Mouse (Mus musculus) hindbrain, embryonic 14.5 days (tissue): Measurements from ENCODE around the gene Lman2l. TPM values are rescaled to one million over a fixed set of nuclear protein-coding genes. Genes with fewer than 3 reads are reported as not detected.

Experiments
- ATAC-seq: fragments of 200-750 bp; cut with Nextera tagmentation; 2 replicates; pipeline ENCODE4 v1.8.0; 2017; ENCODE audit warnings: moderate number of reproducible peaks, mild to moderate bottlenecking, moderate TSS enrichment, moderate library complexity; ENCODE audit not compliant: low FRiP score
- DNase-seq: peaks from one replicate; pipeline ENCODE4 v3.0.0-alpha.2; 2015; ENCODE audit warnings: low spot score
- H3K27ac ChIP-seq: fragments of 300-500 bp; sonication (generic); 2 replicates; pipeline ENCODE4 v1.5.1; 2014; ENCODE audit warnings: mild to moderate bottlenecking, moderate library complexity
- H3K27me3 ChIP-seq: fragments of 300-500 bp; sonication (generic); 2 replicates; pipeline ENCODE4 v1.6.1; 2014; ENCODE audit warnings: mild to moderate bottlenecking, low read length, mixed read lengths; ENCODE audit not compliant: control insufficient read depth, insufficient read depth
- H3K36me3 ChIP-seq: fragments of 300-500 bp; sonication (generic); replicated peaks from 2 replicates; pipeline ENCODE4 v1.6.1; 2014; ENCODE audit not compliant: control insufficient read depth, insufficient read depth
- H3K4me1 ChIP-seq: fragments of 300-500 bp; sonication (generic); replicated peaks from 2 replicates; pipeline ENCODE4 v1.6.1; 2014; ENCODE audit warnings: antibody characterized with exemption, low read length, mixed read lengths; ENCODE audit not compliant: control insufficient read depth, insufficient read depth
- H3K4me2 ChIP-seq: fragments of 300-500 bp; sonication (generic); replicated peaks from 2 replicates; pipeline ENCODE4 v1.6.1; 2014; ENCODE audit warnings: mild to moderate bottlenecking, moderate library complexity
- H3K4me3 ChIP-seq: fragments of 300-500 bp; sonication (generic); replicated peaks from 2 replicates; pipeline ENCODE4 v1.5.1; 2014; ENCODE audit warnings: mild to moderate bottlenecking, low read length
- H3K9ac ChIP-seq: fragments of 300-500 bp; sonication (generic); 2 replicates; pipeline ENCODE4 v1.6.1; 2014
- H3K9me3 ChIP-seq: fragments of 300-500 bp; sonication (generic); 2 replicates; pipeline ENCODE4 v1.6.1; 2016; ENCODE audit warnings: low read length; ENCODE audit not compliant: control insufficient read depth
- WGBS: fragments of 180-500 bp; shearing (Covaris S2); extraction: QIAGEN DNeasy Blood & Tissue Kit; methylation state at CpG from one replicate; pipeline ENCODE4 v1.1.7; 2014; 5-methylcytosine and 5-hydroxymethylcytosine counted together
- polyA plus RNA-seq: library from polyadenylated mRNA; unstranded; fragments of >200 nt; fragmentation: Nextera tagmentation; extraction: Ambion mirVana; gene quantifications from 2 replicates; pipeline ENCODE4 v1.2.1, GENCODE M21; 2014

Lman2l gene
- polyA plus RNA-seq, 1 experiment from 2014 or later, result 41.8 TPM

DNA sequence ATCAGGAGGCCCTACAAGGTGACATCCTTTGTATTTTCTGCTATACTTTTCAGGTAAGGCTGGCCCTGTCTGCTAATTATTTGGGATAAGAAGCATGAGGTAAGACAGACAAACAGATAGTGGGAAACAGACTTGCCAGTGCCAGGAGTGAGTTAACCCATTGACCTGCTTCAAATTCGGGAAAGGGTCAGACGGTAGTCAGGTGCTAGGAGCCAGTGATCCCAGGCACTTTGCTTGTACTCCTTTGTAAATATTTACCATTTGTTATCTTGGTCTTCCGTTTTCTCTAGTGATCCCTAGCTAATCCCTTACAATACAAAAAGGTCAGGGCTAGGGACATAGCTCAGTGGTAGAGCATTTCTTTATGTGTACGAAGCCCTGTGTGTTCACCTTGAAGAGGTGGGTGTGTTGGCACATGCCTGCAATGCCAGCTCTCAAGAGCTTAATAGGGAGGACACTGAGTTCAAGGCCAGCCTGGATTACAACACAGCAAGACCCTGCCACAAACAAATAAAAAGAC, 20.6 kb upstream of the Lman2l start:
- H3K4me2 ChIP-seq, result no peak overlapping the region
- H3K9ac ChIP-seq, result no peak overlapping the region
- no peaks in the 10 kb centered on the region for H3K9me3 ChIP-seq
- no peak overlapping the region for H3K4me3 ChIP-seq
- no peak for DNase-seq
- H3K36me3 ChIP-seq, result no peaks in the 10 kb centered on the region
- no peak overlapping the region for H3K27ac ChIP-seq
- no peaks in the 10 kb centered on the region for H3K27me3 ChIP-seq
- 79% methylated on average over 4 of the region's 4 CpGs for WGBS
- ATAC-seq, result no peak
- H3K4me1 ChIP-seq, result no peaks in the 10 kb centered on the region

DNA sequence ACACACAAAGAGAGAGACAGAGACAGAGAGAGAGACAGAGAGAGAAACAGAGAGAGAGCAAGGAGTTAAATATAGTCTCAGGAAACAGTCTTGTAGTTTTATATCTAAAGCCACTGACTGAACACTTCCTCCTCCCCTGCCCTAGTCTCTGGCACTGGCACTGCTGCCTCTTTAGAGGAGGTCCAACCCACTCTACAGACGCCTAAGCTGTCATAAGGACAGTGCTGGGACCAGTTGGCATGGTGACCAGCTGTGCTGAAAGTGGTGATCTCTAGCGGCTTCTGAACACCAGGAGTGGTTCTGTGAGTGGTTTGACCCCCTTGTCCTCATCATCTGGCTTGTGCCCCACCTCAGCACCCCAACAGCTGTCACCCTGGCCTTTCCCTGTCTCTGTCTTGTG, 16.8 kb upstream of the Lman2l start:
- WGBS, result 53% methylated on average over 2 of the region's 2 CpGs
- Histone ChIP-seq H3K27ac (no peak overlapping the region), H3K4me1 (no peaks in the 10 kb centered on the region), H3K9ac (no peak overlapping the region), H3K9me3 (no peaks in the 10 kb centered on the region), H3K36me3 (no peaks in the 10 kb centered on the region), H3K27me3 (no peaks in the 10 kb centered on the region), H3K4me3 (no peak overlapping the region), H3K4me2 (no peak overlapping the region)
- ATAC-seq, result no peak
- DNase-seq, result no peak

DNA sequence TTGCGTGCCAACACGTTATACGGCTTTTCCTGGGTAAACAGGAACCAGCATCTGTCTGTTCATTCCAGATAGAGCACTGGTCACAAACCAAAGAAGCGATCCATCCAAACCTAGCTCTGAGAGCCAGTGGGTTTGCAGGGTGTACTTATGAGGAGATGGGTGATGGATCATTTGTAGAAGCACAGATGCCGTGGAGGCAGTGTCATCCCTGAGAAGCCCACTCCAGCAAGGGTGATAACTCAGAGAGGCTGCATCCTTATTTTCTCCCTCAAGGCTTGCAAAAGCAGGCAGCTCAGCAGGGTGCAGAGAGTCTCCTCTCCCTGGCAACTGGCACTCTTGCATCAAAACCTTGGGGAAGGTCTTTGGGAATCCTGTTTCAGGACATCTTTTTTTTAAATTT, 13.1 kb upstream of the Lman2l start:
- Histone ChIP-seq H3K4me3 (no peak overlapping the region), H3K4me2 (no peak overlapping the region), H3K4me1 (no peaks in the 10 kb centered on the region), H3K9me3 (no peaks in the 10 kb centered on the region), H3K27ac (no peak overlapping the region), H3K36me3 (no peaks in the 10 kb centered on the region), H3K9ac (no peak overlapping the region), H3K27me3 (no peaks in the 10 kb centered on the region)
- ATAC-seq (no peak), DNase-seq (no peak)
- WGBS, result 83% methylated on average over 5 of the region's 5 CpGs

DNA sequence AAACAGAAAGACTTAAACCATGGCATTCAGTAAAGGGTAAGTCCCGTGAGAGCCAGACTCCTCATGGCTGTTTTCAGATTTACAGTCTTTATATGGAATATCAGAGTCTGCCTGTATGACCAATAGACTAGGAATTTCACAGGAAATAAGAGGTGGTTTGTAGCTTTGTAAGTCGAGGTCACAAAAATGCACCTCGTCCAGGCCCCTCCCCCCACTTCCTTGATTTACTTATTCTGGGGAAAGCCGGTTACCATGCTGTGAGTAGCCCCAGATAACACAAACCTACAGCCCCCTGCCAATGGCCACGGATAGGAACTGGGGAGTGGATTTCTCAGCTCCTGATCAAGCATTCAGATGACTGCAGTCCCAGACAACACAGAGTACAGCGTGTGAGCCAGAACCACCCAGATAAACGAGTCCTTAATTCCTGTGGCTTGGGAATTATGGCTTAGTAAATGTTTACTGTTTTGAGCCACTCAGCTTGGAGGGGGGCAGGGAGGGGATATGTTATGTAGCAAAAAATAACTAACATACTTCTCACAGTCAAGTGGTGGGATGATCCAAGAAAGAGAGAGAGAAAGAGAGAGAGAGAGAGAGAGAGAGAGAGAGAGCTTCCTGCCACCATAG, 12.4 kb upstream of the Lman2l start:
- no peak overlapping the region for H3K4me2 ChIP-seq
- ATAC-seq, result no peak
- H3K36me3 ChIP-seq, result no peaks in the 10 kb centered on the region
- 49% methylated on average over 7 of the region's 7 CpGs for WGBS
- no peak for DNase-seq
- H3K27me3 ChIP-seq, result no peaks in the 10 kb centered on the region
- H3K4me3 ChIP-seq, result no peak overlapping the region
- no peaks in the 10 kb centered on the region for H3K4me1 ChIP-seq
- no peak overlapping the region for H3K9ac ChIP-seq
- no peak overlapping the region for H3K27ac ChIP-seq
- no peaks in the 10 kb centered on the region for H3K9me3 ChIP-seq

DNA sequence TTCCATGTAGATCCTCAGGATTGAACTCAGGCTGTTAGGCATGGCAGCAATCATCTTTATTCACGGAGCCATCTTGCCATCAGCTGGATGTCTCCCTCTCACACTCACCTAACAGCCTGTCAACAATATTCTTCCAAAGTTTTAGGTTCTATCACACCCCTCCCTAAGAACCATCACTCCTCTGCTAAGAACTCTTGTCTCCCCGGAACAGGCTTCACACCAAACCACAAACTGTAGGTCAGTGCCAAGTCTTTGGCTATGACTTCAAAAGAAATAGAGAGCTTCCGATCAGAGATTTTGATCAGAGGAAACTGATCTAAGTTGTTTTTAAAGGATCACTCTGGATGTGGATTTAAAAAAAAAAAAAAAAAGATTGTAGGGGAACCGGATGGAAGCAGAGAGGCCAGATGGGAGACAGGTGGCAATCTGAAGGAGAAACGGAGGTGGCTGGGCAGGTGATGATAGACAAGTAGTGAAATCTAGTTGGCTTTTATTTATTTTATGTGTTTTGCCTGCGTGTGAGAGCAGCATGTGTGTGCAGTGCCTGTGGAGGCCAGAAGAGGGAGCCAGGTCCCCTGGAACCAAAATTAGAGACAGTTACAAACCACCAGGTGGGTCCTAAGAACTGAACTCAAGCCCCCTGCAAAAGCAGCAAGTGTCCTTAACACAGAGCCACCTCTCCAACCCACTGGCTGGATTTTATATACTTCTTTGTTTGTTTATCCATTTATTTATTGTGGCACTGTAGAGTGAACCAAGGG, 9.2 kb upstream of the Lman2l start:
- H3K27me3 ChIP-seq, result no peaks in the 10 kb centered on the region
- no peak overlapping the region for H3K4me3 ChIP-seq
- ATAC-seq, result no peak
- no peaks in the 10 kb centered on the region for H3K9me3 ChIP-seq
- 90% methylated on average over 6 of the region's 6 CpGs for WGBS
- H3K4me2 ChIP-seq, result no peak overlapping the region
- no peaks in the 10 kb centered on the region for H3K36me3 ChIP-seq
- H3K4me1 ChIP-seq, result no peaks in the 10 kb centered on the region
- H3K27ac ChIP-seq, result no peak overlapping the region
- no peak for DNase-seq
- H3K9ac ChIP-seq, result no peak overlapping the region

DNA sequence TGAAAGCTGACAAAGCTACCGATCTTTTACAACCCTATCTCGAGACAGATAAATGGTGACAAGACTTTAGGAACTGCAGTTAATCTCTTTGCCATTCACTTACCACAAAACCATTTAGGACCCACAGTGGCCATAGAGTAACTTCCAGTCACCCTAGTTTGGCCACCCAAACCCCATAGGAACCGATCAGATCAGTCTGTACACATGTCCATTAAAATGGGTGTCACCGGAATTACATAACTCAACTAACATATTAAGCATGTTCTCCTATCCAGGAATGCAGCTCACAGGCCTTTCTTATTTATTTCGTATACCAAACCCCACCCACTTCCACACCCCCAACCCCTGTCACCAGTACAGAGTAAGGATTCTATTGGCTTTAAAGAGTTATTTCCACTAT, 1.8 kb upstream of the Lman2l start:
- Histone ChIP-seq H3K9me3 (no peaks in the 10 kb centered on the region), H3K36me3 (peaks cover 8% of the 10 kb centered on the region; the same call in 1 of the 2 replicates), H3K27me3 (no peaks in the 10 kb centered on the region), H3K4me1 (0 out of 2 replicates have a peak, but pooled peaks cover 6% of the 10 kb centered on the region), H3K9ac (no peak overlapping the region), H3K4me3 (no peak overlapping the region), H3K27ac (no peak overlapping the region), H3K4me2 (no peak overlapping the region)
- WGBS, result 90% methylated on average over 5 of the region's 5 CpGs
- ATAC-seq (no peak), DNase-seq (no peak)

DNA sequence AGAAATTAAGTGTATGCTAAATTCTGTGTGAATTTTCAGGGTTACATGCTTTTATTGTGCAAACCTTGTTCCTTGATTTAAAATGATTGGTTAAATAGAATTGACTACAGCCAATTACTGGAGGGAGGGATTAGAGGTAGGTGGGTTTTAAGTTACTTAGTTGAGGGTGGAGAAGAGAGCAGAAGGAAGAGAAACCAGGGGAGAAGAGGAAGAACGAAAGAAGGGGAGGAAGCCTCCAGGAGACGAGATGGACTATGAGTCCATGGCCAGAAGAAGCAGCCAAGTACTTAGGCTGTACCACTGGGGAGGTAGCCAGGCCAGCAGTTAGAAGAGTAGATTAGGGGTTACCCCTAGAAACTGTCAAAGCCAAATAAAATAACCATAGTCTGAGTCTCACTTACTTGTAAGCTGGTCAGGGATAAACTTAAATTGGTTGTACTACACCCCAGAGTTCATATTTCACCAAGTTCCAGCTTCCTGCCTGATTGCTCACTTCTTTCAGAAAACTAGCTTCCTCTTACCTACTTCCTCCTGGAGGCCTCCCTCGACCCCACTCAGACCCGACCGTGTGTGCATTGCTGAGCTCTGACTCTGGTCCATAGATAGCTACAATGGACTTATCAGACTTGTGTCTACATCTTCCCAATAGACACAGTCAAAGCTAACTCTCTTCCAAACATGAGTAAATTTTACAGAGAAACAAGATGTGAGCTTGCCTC, 1.2 kb upstream of the Lman2l start:
- Histone ChIP-seq H3K27me3 (no peaks in the 10 kb centered on the region), H3K4me1 (0 out of 2 replicates have a peak, but pooled peaks cover 6% of the 10 kb centered on the region), H3K27ac (no peak overlapping the region; the same call in 1 of the 2 replicates), H3K9me3 (no peaks in the 10 kb centered on the region), H3K4me2 (no peak overlapping the region), H3K9ac (no peak overlapping the region), H3K36me3 (peaks cover 12% of the 10 kb centered on the region), H3K4me3 (no peak overlapping the region)
- DNase-seq, result no peak
- 91% methylated on average over 5 of the region's 5 CpGs for WGBS
- ATAC-seq, result no peak

DNA sequence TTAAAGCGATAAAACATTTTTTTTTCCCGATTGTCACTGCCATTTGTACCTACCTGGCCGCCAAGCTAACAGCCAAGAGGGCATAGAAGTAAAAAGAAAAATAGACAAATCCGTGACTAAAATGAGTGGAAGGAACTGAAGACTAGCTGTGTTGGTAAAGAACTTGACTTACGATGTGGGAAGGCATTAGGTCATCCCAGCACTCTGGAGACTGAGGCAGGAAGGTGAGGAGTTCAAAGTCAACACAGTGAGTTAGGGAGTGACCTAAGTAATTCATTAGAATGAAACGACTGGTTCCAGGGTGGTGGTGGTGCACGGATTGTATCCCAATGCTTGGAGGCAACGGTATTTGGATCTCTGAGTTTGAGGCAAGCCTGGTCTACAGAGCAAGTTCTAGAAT, 437 bp upstream of the Lman2l start:
- H3K9ac ChIP-seq, result no peak overlapping the region
- WGBS, result 45% methylated on average over 8 of the region's 8 CpGs

DNA sequence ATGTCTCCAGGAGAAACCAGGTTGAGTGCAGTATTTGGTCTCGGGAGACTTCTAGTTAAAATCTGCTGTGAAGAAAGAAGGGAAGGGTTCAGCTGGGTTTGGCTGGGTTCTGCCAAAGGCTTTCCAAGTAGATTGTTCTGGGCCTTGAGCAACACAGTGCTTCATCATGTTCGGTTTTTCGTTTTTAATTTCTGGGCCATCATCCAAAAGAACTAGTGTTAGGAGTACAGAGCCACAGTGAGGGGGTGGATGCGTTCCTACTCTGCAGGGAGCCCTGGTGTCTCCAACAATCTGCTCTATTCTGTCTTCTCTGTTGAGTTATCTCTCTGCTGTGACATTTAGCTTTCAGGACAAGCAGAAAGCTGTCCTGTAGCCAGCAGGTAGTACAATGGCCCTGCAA, 4.0 kb downstream of the Lman2l start:
- 0 out of 2 replicates have a peak, but pooled peaks cover 6% of the 10 kb centered on the region for H3K4me1 ChIP-seq
- H3K27ac ChIP-seq, result no peak overlapping the region
- H3K36me3 ChIP-seq, result peaks cover 57% of the 10 kb centered on the region
- H3K9me3 ChIP-seq, result no peaks in the 10 kb centered on the region
- H3K9ac ChIP-seq, result no peak overlapping the region
- no peak overlapping the region for H3K4me2 ChIP-seq
- H3K27me3 ChIP-seq, result no peaks in the 10 kb centered on the region
- ATAC-seq (no peak), DNase-seq (no peak)
- 75% methylated on average over 4 of the region's 4 CpGs for WGBS
- H3K4me3 ChIP-seq, result no peak overlapping the region

More for the DNA sequence above, 437 bp upstream of the Lman2l start:
- H3K4me1 ChIP-seq, result 0 out of 2 replicates have a peak, but pooled peaks cover 6% of the 10 kb centered on the region
- no peaks in the 10 kb centered on the region for H3K27me3 ChIP-seq
- peak overlapping the region; percentile 48 for H3K27ac ChIP-seq
- H3K4me3 ChIP-seq, result no peak overlapping the region; the same call in 1 of the 2 replicates
- no peak for DNase-seq
- H3K4me2 ChIP-seq, result peak overlapping the region; percentile 24
- H3K9me3 ChIP-seq, result no peaks in the 10 kb centered on the region
- peaks cover 16% of the 10 kb centered on the region for H3K36me3 ChIP-seq
- ATAC-seq, result peak; percentile 29; the same call in 1 of the 2 replicates
